Mouse (Mus musculus) stomach, embryonic 14.5 days (tissue): ENCODE measurements around the gene Lysmd4. TPM values are rescaled to one million over a fixed set of nuclear protein-coding genes. Genes with fewer than 3 reads are reported as not detected.

Source experiments
- ATAC-seq: fragments of 200-750 bp; cut with Nextera tagmentation; 2 replicates; pipeline ENCODE4 v1.8.0; 2017; ENCODE audit warnings: low read depth, moderate TSS enrichment; ENCODE audit not compliant: insufficient number of reproducible peaks, insufficient read depth, low FRiP score
- H3K27ac ChIP-seq: fragments of 300-500 bp; sonication (generic); 2 replicates; pipeline ENCODE4 v1.5.1; 2014; ENCODE audit warnings: mild to moderate bottlenecking, low read length, moderate library complexity, mixed read lengths
- H3K27me3 ChIP-seq: fragments of 300-500 bp; sonication (generic); 2 replicates; pipeline ENCODE4 v1.6.1; 2014; ENCODE audit warnings: low read length, control low read depth, mixed read lengths; ENCODE audit not compliant: control insufficient read depth, insufficient read depth
- H3K36me3 ChIP-seq: fragments of 300-500 bp; sonication (generic); 2 replicates; pipeline ENCODE4 v1.6.1; 2014; ENCODE audit warnings: mild to moderate bottlenecking, control low read depth, low read length, moderate library complexity, mixed read lengths; ENCODE audit not compliant: control insufficient read depth, insufficient read depth
- H3K4me1 ChIP-seq: fragments of 300-500 bp; sonication (generic); 2 replicates; pipeline ENCODE4 v1.6.1; 2014; ENCODE audit warnings: low read length, control low read depth, mixed read lengths; ENCODE audit not compliant: control insufficient read depth, insufficient read depth
- H3K4me2 ChIP-seq: fragments of 300-500 bp; sonication (generic); replicated peaks from 2 replicates; pipeline ENCODE4 v1.6.1; 2014; ENCODE audit warnings: low read depth, low read length, control low read depth
- H3K4me3 ChIP-seq: fragments of 300-500 bp; sonication (generic); 2 replicates; pipeline ENCODE4 v1.5.1; 2014; ENCODE audit warnings: low read depth, low read length, control low read depth
- H3K9ac ChIP-seq: fragments of 300-500 bp; sonication (generic); replicated peaks from 2 replicates; pipeline ENCODE4 v1.6.1; 2014; ENCODE audit warnings: low read depth, mild to moderate bottlenecking, control low read depth, low read length, moderate library complexity, mixed read lengths
- H3K9me3 ChIP-seq: fragments of 300-500 bp; sonication (generic); 2 replicates; pipeline ENCODE4 v1.6.1; 2016; ENCODE audit warnings: low read depth, low read length, control low read depth; ENCODE audit not compliant: control insufficient read depth
- WGBS: fragments of 180-500 bp; shearing (Covaris S2); extraction: QIAGEN DNeasy Blood & Tissue Kit; methylation state at CpG from one replicate; pipeline ENCODE4 v1.1.7; 2014; 5-methylcytosine and 5-hydroxymethylcytosine counted together
- polyA plus RNA-seq: library from polyadenylated mRNA; unstranded; fragments of >200 nt; fragmentation: Nextera tagmentation; extraction: Ambion mirVana; gene quantifications from 2 replicates; pipeline ENCODE4 v1.2.1, GENCODE M21; 2014

Gene Lysmd4
- polyA plus RNA-seq, 1 experiment from 2014 or later: 10.2 TPM

GRCm38 (mm10) chr7:67236351-67236750 is 14.0 kb downstream of the Lysmd4 start:
- ATAC-seq: no peak
- Histone ChIP-seq H3K4me1 (no peaks in the 10 kb centered on the region), H3K4me2 (no peak overlapping the region), H3K4me3 (no peak overlapping the region), H3K27me3 (no peaks in the 10 kb centered on the region), H3K27ac (no peak overlapping the region), H3K36me3 (peaks cover 29% of the 10 kb centered on the region), H3K9ac (no peak overlapping the region), H3K9me3 (no peaks in the 10 kb centered on the region)
- WGBS: 92% methylated on average over 2 of the region's 2 CpGs

GRCm38 (mm10) chr7:67237752-67238151 is 15.4 kb downstream of the Lysmd4 start:
- H3K27ac ChIP-seq: no peak overlapping the region
- H3K4me2 ChIP-seq: no peak overlapping the region
- no peaks in the 10 kb centered on the region for H3K9me3 ChIP-seq
- WGBS: 90% methylated on average over 2 of the region's 2 CpGs
- no peak overlapping the region for H3K9ac ChIP-seq
- H3K36me3 ChIP-seq: peaks cover 22% of the 10 kb centered on the region
- H3K27me3 ChIP-seq: no peaks in the 10 kb centered on the region
- ATAC-seq: no peak
- no peaks in the 10 kb centered on the region for H3K4me1 ChIP-seq
- no peak overlapping the region for H3K4me3 ChIP-seq

GRCm38 (mm10) chr7:67241969-67242368 is 19.6 kb downstream of the Lysmd4 start:
- Histone ChIP-seq H3K27me3 (no peaks in the 10 kb centered on the region), H3K4me2 (no peak overlapping the region), H3K36me3 (peaks cover 5% of the 10 kb centered on the region; the same call in 1 of the 2 replicates), H3K4me1 (0 out of 2 replicates have a peak, but pooled peaks cover 3% of the 10 kb centered on the region), H3K4me3 (no peak overlapping the region), H3K9me3 (no peaks in the 10 kb centered on the region), H3K27ac (no peak overlapping the region), H3K9ac (no peak overlapping the region)
- no peak for ATAC-seq
- WGBS: 82% methylated on average over 3 of the region's 3 CpGs

- Histone ChIP-seq H3K27me3 (no peaks in the 10 kb centered on the region), H3K4me2 (no peak overlapping the region), H3K4me1 (0 out of 2 replicates have a peak, but pooled peaks cover 3% of the 10 kb centered on the region), H3K4me3 (no peak overlapping the region), H3K9ac (no peak overlapping the region), H3K27ac (no peak overlapping the region), H3K36me3 (no peaks in the 10 kb centered on the region; the same call in none of the 2 replicates), H3K9me3 (no peaks in the 10 kb centered on the region)
- 48% methylated on average over 2 of the region's 2 CpGs for whole genome bisulfite sequencing
- ATAC-seq: no peak
Observed at GRCm38 (mm10) chr7:67243121-67243893, 21.0 kb downstream of the Lysmd4 start.

GRCm38 (mm10) chr7:67243894-67244282 is 21.5 kb downstream of the Lysmd4 start:
- Histone ChIP-seq H3K36me3 (no peaks in the 10 kb centered on the region; the same call in none of the 2 replicates), H3K27ac (no peak overlapping the region), H3K4me3 (no peak overlapping the region), H3K27me3 (no peaks in the 10 kb centered on the region), H3K9ac (no peak overlapping the region), H3K9me3 (no peaks in the 10 kb centered on the region), H3K4me1 (0 out of 2 replicates have a peak, but pooled peaks cover 3% of the 10 kb centered on the region), H3K4me2 (no peak overlapping the region)
- ATAC-seq: no peak
- 50% methylated on average over 4 of the region's 4 CpGs for WGBS

GRCm38 (mm10) chr7:67245255-67245654 is 22.9 kb downstream of the Lysmd4 start:
- ATAC-seq: no peak
- Histone ChIP-seq H3K4me2 (no peak overlapping the region), H3K27me3 (no peaks in the 10 kb centered on the region), H3K9me3 (no peaks in the 10 kb centered on the region), H3K27ac (no peak overlapping the region), H3K4me1 (0 out of 2 replicates have a peak, but pooled peaks cover 3% of the 10 kb centered on the region), H3K36me3 (no peaks in the 10 kb centered on the region; the same call in none of the 2 replicates), H3K4me3 (no peak overlapping the region), H3K9ac (no peak overlapping the region)
- 72% methylated on average over 1 of the region's 1 CpGs for WGBS

GRCm38 (mm10) chr7:67246067-67246466 is 23.7 kb downstream of the Lysmd4 start:
- no peaks in the 10 kb centered on the region; the same call in none of the 2 replicates for H3K36me3 ChIP-seq
- H3K9me3 ChIP-seq: no peaks in the 10 kb centered on the region
- no peak overlapping the region for H3K4me2 ChIP-seq
- no peak overlapping the region for H3K4me3 ChIP-seq
- no peaks in the 10 kb centered on the region for H3K27me3 ChIP-seq
- no peak for ATAC-seq
- H3K9ac ChIP-seq: no peak overlapping the region
- 0 out of 2 replicates have a peak, but pooled peaks cover 3% of the 10 kb centered on the region for H3K4me1 ChIP-seq
- no peak overlapping the region for H3K27ac ChIP-seq
- WGBS: 91% methylated on average over 2 of the region's 2 CpGs

GRCm38 (mm10) chr7:67259828-67260563 is 37.7 kb downstream of the Lysmd4 start:
- Histone ChIP-seq H3K9me3 (no peaks in the 10 kb centered on the region), H3K27me3 (no peaks in the 10 kb centered on the region), H3K4me2 (no peak overlapping the region), H3K9ac (no peak overlapping the region), H3K4me1 (no peaks in the 10 kb centered on the region), H3K4me3 (no peak overlapping the region), H3K36me3 (peaks cover 12% of the 10 kb centered on the region; the same call in 1 of the 2 replicates), H3K27ac (no peak overlapping the region)
- 68% methylated on average over 4 of the region's 4 CpGs for WGBS
- ATAC-seq: peak; percentile 79; the same call in 1 of the 2 replicates
